Mouse (Mus musculus) E14TG2a.4 (cell line): ENCODE measurements at regions not wholly inside any gene's neighbourhood (a gene's known extent, or its start where the extent isn't known, plus 50 kb on each side); places are given as distances from the start of the nearest gene placed in this dataset.

Experiments
- H3K27me3 ChIP-seq: 2 replicates; pipeline ENCODE4 v1.6.1; 2014; ENCODE audit warnings: low read length, control low read depth; ENCODE audit not compliant: insufficient read depth
- H3K36me3 ChIP-seq: 2 replicates; pipeline ENCODE4 v1.6.1; 2014; ENCODE audit warnings: low read length, control low read depth; ENCODE audit not compliant: insufficient read depth
- H3K4me1 ChIP-seq: replicated peaks from 2 replicates; pipeline ENCODE4 v1.6.1; 2014; ENCODE audit warnings: low read depth, low read length, control low read depth
- H3K4me3 ChIP-seq: replicated peaks from 2 replicates; pipeline ENCODE4 v1.5.1; 2014; ENCODE audit warnings: mild to moderate bottlenecking, low read length
- H3K9me3 ChIP-seq: 2 replicates; pipeline ENCODE4 v1.6.1; 2014; ENCODE audit warnings: low read length, control low read depth
- CTCF ChIP-seq: conservative IDR thresholded peaks from 2 replicates; pipeline ENCODE4 v1.5.1; 2014; ENCODE audit warnings: low read length
- NANOG ChIP-seq: IDR thresholded peaks from 2 replicates; pipeline ENCODE4 v1.6.1; 2014; ENCODE audit warnings: borderline replicate concordance, low read length, mixed read lengths
- POU5F1 ChIP-seq: IDR thresholded peaks from 2 replicates; pipeline ENCODE4 v1.6.1; 2014; ENCODE audit warnings: low read length, borderline replicate concordance

GRCm38 (mm10) chr4:83976067-83976466 is 450.7 kb downstream of the Ccdc171 start:
- H3K9me3 ChIP-seq = no peaks in the 10 kb centered on the region
- H3K36me3 ChIP-seq = no peaks in the 10 kb centered on the region
- H3K4me1 ChIP-seq = no peaks in the 10 kb centered on the region
- TF ChIP-seq POU5F1 = no peak
- H3K27me3 ChIP-seq = no peaks in the 10 kb centered on the region
- H3K4me3 ChIP-seq = no peak overlapping the region

GRCm38 (mm10) chr4:83979088-83979487 is 453.7 kb downstream of the Ccdc171 start:
- peaks cover 13% of the 10 kb centered on the region for H3K9me3 ChIP-seq
- H3K4me1 ChIP-seq = no peaks in the 10 kb centered on the region
- H3K36me3 ChIP-seq = no peaks in the 10 kb centered on the region
- TF ChIP-seq POU5F1 (no peak), NANOG (no peak), CTCF (no peak)
- H3K27me3 ChIP-seq = no peaks in the 10 kb centered on the region
- H3K4me3 ChIP-seq = no peak overlapping the region

GRCm38 (mm10) chr4:83984671-83985391 is 459.5 kb downstream of the Ccdc171 start:
- Histone ChIP-seq H3K4me1 (peaks cover 7% of the 10 kb centered on the region), H3K9me3 (peaks cover 36% of the 10 kb centered on the region), H3K36me3 (no peaks in the 10 kb centered on the region), H3K4me3 (no peak overlapping the region), H3K27me3 (no peaks in the 10 kb centered on the region)
- no peak for TF ChIP-seq NANOG
- TF ChIP-seq POU5F1 = no peak
- TF ChIP-seq CTCF = no peak

GRCm38 (mm10) chr4:83985451-83985850 is 460.1 kb downstream of the Ccdc171 start:
- no peak overlapping the region for H3K4me3 ChIP-seq
- H3K4me1 ChIP-seq = peaks cover 7% of the 10 kb centered on the region
- no peaks in the 10 kb centered on the region for H3K27me3 ChIP-seq
- H3K9me3 ChIP-seq = peaks cover 42% of the 10 kb centered on the region
- TF ChIP-seq POU5F1 (no peak), NANOG (no peak), CTCF (no peak)
- H3K36me3 ChIP-seq = no peaks in the 10 kb centered on the region

- H3K36me3 ChIP-seq = no peaks in the 10 kb centered on the region
- peaks cover 7% of the 10 kb centered on the region for H3K4me1 ChIP-seq
- no peaks in the 10 kb centered on the region for H3K27me3 ChIP-seq
- H3K9me3 ChIP-seq = peaks cover 52% of the 10 kb centered on the region
- no peak for TF ChIP-seq CTCF
- no peak for TF ChIP-seq NANOG
- no peak for TF ChIP-seq POU5F1
- H3K4me3 ChIP-seq = no peak overlapping the region
Measured at GRCm38 (mm10) chr4:83986951-83987822, 461.8 kb downstream of the Ccdc171 start.

- no peaks in the 10 kb centered on the region for H3K36me3 ChIP-seq
- peaks cover 7% of the 10 kb centered on the region for H3K4me1 ChIP-seq
- no peak for TF ChIP-seq POU5F1
- no peak for TF ChIP-seq NANOG
- no peak for TF ChIP-seq CTCF
- H3K4me3 ChIP-seq = no peak overlapping the region
- peaks cover 49% of the 10 kb centered on the region for H3K9me3 ChIP-seq
- H3K27me3 ChIP-seq = no peaks in the 10 kb centered on the region
Measured at GRCm38 (mm10) chr4:83987846-83988245, 462.5 kb downstream of the Ccdc171 start.

- Histone ChIP-seq H3K9me3 (peaks cover 47% of the 10 kb centered on the region), H3K4me3 (no peak overlapping the region), H3K4me1 (peaks cover 7% of the 10 kb centered on the region), H3K27me3 (no peaks in the 10 kb centered on the region), H3K36me3 (no peaks in the 10 kb centered on the region)
- TF ChIP-seq POU5F1 (no peak), CTCF (no peak), NANOG (no peak)
Measured at GRCm38 (mm10) chr4:83988314-83988713, 463.0 kb downstream of the Ccdc171 start.

- Histone ChIP-seq H3K36me3 (no peaks in the 10 kb centered on the region), H3K4me3 (no peak overlapping the region), H3K9me3 (peaks cover 28% of the 10 kb centered on the region), H3K4me1 (peaks cover 7% of the 10 kb centered on the region), H3K27me3 (no peaks in the 10 kb centered on the region)
- TF ChIP-seq NANOG = no peak
- TF ChIP-seq CTCF = no peak
- TF ChIP-seq POU5F1 = no peak
Measured at GRCm38 (mm10) chr4:83990126-83990989, 465.0 kb downstream of the Ccdc171 start.
